Mouse (Mus musculus): ENCODE results near the gene Pomgnt1.

GRCm38 (mm10) chr4:116208891-116209290 is 85.3 kb downstream of the Pomgnt1 start:
- TF ChIP-seq CTCF (IDR thresholded peaks at IDR 0.05; ENCODE audit: low read depth) (no peak), EP300 (optimal IDR thresholded peaks at IDR 0.05) (no peak)
